Mouse (Mus musculus) heart, postnatal 0 days (tissue): ENCODE measurements around the gene Cpsf6.

Source experiments
- CTCF ChIP-seq: IDR thresholded peaks from 2 replicates; pipeline ENCODE4 v1.5.1; 2016; ENCODE audit warnings: antibody characterized with exemption, control low read depth, low read depth
- EP300 ChIP-seq: IDR thresholded peaks from 2 replicates; pipeline ENCODE4 v1.6.1; 2016; ENCODE audit warnings: antibody characterized with exemption, low read depth

GRCm38 (mm10) chr10:117420502-117421282 lies 40.9 kb upstream of the Cpsf6 start:
- no peak for TF ChIP-seq CTCF
- no peak for TF ChIP-seq EP300
